Mouse (Mus musculus) kidney, postnatal 25 days (tissue): ENCODE measurements at regions not wholly inside any gene's neighbourhood (a gene's known extent, or its start where the extent isn't known, plus 50 kb on each side); places are given as distances from the start of the nearest gene placed in this dataset.
"Not testable (repeated sequence)": the region's sequence is repeated elsewhere in the genome, so short reads cannot be mapped to it uniquely, and the experiment has no call there.

ENCODE experiments used
- DNase-seq, 2 experiments: peaks; one replicate each; pipeline ENCODE4 v3.0.0; 2021; ENCODE audit warnings: mixed read lengths in 2 of 2

- DNase-seq: no peak
These were observed 136.6 kb upstream of the Rps6ka3 start for GRCm38 (mm10) chrX:159073533-159073932.

GRCm38 (mm10) chrX:159080508-159080907 is 129.6 kb upstream of the Rps6ka3 start:
- DNase-seq: no peak

- not testable (repeated sequence) for DNase-seq
These were observed 99.5 kb upstream of the Rps6ka3 start for GRCm38 (mm10) chrX:159110651-159111050.

- no peak for DNase-seq
These were observed 93.9 kb upstream of the Rps6ka3 start for GRCm38 (mm10) chrX:159116210-159116609.

- no peak for DNase-seq
These were observed 69.6 kb upstream of the Rps6ka3 start for GRCm38 (mm10) chrX:159140554-159140953.

GRCm38 (mm10) chrX:159143278-159143677 is 66.8 kb upstream of the Rps6ka3 start:
- no peak for DNase-seq

GRCm38 (mm10) chrX:159144674-159145073 is 65.4 kb upstream of the Rps6ka3 start:
- DNase-seq: no peak

GRCm38 (mm10) chrX:159145212-159145611 is 64.9 kb upstream of the Rps6ka3 start:
- no peak for DNase-seq

GRCm38 (mm10) chrX:159155786-159156185 is 54.3 kb upstream of the Rps6ka3 start:
- DNase-seq: no peak

- DNase-seq: no peak
These were observed 53.1 kb upstream of the Rps6ka3 start for GRCm38 (mm10) chrX:159156976-159157375.

- no peak for DNase-seq
These were observed 50.4 kb upstream of the Rps6ka3 start for GRCm38 (mm10) chrX:159159727-159160126.
